Mouse (Mus musculus): ENCODE measurements at regions not wholly inside any gene's neighbourhood (a gene's known extent, or its start where the extent isn't known, plus 50 kb on each side); places are given as distances from the start of the nearest gene placed in this dataset.

- Histone ChIP-seq H3K27ac (peak overlapping the region; percentile 55), H3K9ac (no peak overlapping the region), H3K36me3 (no peaks in the 10 kb centered on the region), H3K27me3 (no peaks in the 10 kb centered on the region), H3K4me2 (peak overlapping the region; percentile 23), H3K9me3 (no peaks in the 10 kb centered on the region), H3K4me3 (no peak overlapping the region), H3K4me1 (peaks cover 22% of the 10 kb centered on the region)
- 22% methylated on average over 11 of the region's 11 CpGs for WGBS
- no peak for ATAC-seq (ENCODE audit: insufficient number of reproducible peaks, insufficient read depth, low FRiP score, low TSS enrichment, low read depth)
These were observed 279.2 kb downstream of the Col12a1 start for GRCm38 (mm10) chr9:79439233-79439960.

DNA sequence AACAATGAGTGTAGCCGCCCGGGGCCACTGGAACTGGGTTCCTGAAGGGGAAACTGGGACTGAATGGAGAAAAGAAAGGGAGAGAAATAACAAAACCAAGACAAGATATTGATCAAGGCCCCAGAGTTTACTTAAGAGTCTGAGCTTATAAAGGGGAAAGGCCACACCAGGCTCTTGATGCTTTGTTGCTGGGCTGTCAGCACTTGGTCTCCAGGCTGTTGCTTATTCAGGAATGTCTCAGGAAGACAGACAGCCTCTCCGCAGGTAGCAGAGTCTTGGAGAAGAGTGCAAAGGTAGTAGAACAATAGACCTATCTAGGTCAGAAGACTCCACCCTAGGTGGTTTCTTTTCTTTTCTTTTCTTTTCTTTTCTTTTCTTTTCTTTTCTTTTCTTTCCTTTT, 263.4 kb downstream of the Col12a1 start:
- H3K36me3 ChIP-seq, result no peaks in the 10 kb centered on the region
- WGBS, result 70% methylated on average over 3 of the region's 3 CpGs

DNA sequence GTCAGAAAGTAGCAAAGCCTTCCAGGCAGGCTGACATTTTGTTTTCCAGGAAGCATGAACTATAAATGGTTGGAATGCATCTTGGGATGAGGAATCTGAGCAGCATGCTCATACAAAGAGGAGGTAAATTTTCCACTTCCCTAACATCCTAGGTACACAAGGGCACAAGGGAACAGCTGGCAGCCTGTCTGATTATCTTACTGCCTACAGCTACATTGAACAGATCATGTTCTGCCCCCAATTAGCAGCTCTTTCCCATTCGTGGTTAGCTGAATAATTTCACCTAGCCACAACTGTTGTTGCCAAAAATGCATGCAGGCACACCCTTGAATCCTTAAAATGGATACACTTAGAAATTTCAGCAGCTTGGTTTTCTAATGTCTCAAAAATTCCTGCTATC, 239.5 kb downstream of the Col12a1 start:
- no peak overlapping the region for H3K4me2 ChIP-seq
- H3K27ac ChIP-seq, result no peak overlapping the region
- H3K27me3 ChIP-seq, result no peaks in the 10 kb centered on the region
- no peaks in the 10 kb centered on the region for H3K9me3 ChIP-seq
- ATAC-seq (ENCODE audit: insufficient number of reproducible peaks, insufficient read depth, low FRiP score, low TSS enrichment, low read depth), result no peak
- no peak overlapping the region for H3K9ac ChIP-seq
- peaks cover 3% of the 10 kb centered on the region; the same call in 1 of the 2 replicates for H3K4me1 ChIP-seq
- H3K4me3 ChIP-seq, result no peak overlapping the region
- WGBS, result 2% methylated on average over 1 of the region's 1 CpGs
- H3K36me3 ChIP-seq, result no peaks in the 10 kb centered on the region

More for the DNA sequence above, 263.4 kb downstream of the Col12a1 start:
- no peak overlapping the region for H3K9ac ChIP-seq
- H3K4me3 ChIP-seq, result no peak overlapping the region
- ATAC-seq (ENCODE audit: insufficient number of reproducible peaks, insufficient read depth, low FRiP score, low TSS enrichment, low read depth), result no peak
- no peak overlapping the region for H3K27ac ChIP-seq
- H3K4me2 ChIP-seq, result no peak overlapping the region
- H3K9me3 ChIP-seq, result no peaks in the 10 kb centered on the region
- no peaks in the 10 kb centered on the region for H3K27me3 ChIP-seq
- no peaks in the 10 kb centered on the region for H3K4me1 ChIP-seq

DNA sequence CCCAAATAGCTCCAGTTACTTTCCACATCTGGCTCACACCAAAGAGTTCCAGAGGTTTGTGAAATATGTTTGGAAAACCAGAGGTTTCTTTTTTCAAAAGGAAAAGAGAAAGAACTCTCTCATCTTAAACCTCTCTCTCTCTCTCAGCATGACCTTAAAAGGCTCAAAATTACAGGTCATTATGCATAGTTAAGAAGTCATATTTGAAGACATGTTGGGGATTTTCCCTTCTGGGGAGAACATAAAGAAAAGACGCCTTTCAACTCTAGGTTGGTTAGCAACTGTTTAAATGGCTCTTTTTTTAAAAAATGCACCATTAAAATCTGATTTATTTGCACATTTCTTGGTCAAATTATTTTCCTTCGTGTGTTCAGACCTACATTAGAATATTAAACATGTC, 218.4 kb downstream of the Col12a1 start:
- no peaks in the 10 kb centered on the region for H3K9me3 ChIP-seq
- no peak overlapping the region for H3K4me2 ChIP-seq
- 37% methylated on average over 2 of the region's 2 CpGs for WGBS
- no peak for ATAC-seq (ENCODE audit: insufficient number of reproducible peaks, insufficient read depth, low FRiP score, low TSS enrichment, low read depth)
- no peaks in the 10 kb centered on the region for H3K27me3 ChIP-seq
- H3K4me3 ChIP-seq, result no peak overlapping the region
- H3K9ac ChIP-seq, result no peak overlapping the region
- H3K27ac ChIP-seq, result no peak overlapping the region
- H3K4me1 ChIP-seq, result no peaks in the 10 kb centered on the region
- H3K36me3 ChIP-seq, result no peaks in the 10 kb centered on the region

DNA sequence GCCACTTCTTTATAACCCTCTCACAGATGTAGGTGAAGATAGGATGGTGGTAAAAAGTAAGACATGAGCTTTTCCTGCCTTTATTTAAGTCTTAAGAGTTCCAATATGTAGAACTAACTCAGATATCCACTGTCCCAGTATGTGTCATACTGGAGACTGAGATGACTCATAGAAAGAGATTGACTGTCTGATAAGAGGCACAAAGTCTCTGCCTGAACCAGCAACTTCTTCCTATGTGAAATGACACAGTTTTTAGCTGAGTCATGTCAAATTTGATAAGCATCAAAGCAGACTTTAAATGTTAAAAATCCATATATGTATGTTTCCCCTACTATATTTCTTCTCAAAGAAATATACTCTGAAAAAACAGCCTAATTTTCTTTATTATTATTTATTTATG, 216.6 kb downstream of the Col12a1 start:
- H3K27ac ChIP-seq, result no peak overlapping the region
- no peak overlapping the region for H3K9ac ChIP-seq
- H3K36me3 ChIP-seq, result no peaks in the 10 kb centered on the region
- no peak for ATAC-seq (ENCODE audit: insufficient number of reproducible peaks, insufficient read depth, low FRiP score, low TSS enrichment, low read depth)
- H3K4me1 ChIP-seq, result no peaks in the 10 kb centered on the region
- H3K4me3 ChIP-seq, result no peak overlapping the region
- no peaks in the 10 kb centered on the region for H3K27me3 ChIP-seq
- no peak overlapping the region for H3K4me2 ChIP-seq
- H3K9me3 ChIP-seq, result no peaks in the 10 kb centered on the region

GRCm38 (mm10) chr9:79516384-79516783, 202.2 kb downstream of the Col12a1 start:
- H3K36me3 ChIP-seq, result no peaks in the 10 kb centered on the region
- no peaks in the 10 kb centered on the region for H3K27me3 ChIP-seq
- ATAC-seq (ENCODE audit: insufficient number of reproducible peaks, insufficient read depth, low FRiP score, low TSS enrichment, low read depth), result no peak
- H3K4me3 ChIP-seq, result no peak overlapping the region
- H3K9ac ChIP-seq, result no peak overlapping the region
- H3K9me3 ChIP-seq, result no peaks in the 10 kb centered on the region
- no peak overlapping the region for H3K27ac ChIP-seq
- peaks cover 3% of the 10 kb centered on the region; the same call in 1 of the 2 replicates for H3K4me1 ChIP-seq
- H3K4me2 ChIP-seq, result no peak overlapping the region
- 76% methylated on average over 7 of the region's 7 CpGs for WGBS

DNA sequence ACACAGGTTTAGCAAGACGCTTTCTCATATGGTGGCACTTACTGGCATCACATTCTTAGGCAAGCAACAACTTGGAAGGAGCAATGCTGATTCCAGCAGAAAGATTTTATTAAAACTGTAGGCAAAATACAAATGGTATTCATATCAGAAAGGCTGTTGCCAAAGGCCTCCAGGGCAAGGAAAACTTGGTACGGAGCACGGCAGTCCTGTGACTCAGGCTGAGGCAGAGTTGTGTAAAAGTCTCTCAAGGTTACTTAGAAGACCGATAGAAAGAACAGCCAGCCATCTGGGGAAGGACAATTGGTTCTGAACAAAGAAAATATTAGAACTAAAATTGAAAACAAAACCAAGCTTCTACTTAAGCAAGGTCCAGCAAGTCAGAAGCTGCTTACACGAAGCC, 201.2 kb downstream of the Col12a1 start:
- WGBS, result 57% methylated on average over 5 of the region's 5 CpGs
- Histone ChIP-seq H3K4me1 (peaks cover 3% of the 10 kb centered on the region; the same call in 1 of the 2 replicates), H3K9ac (no peak overlapping the region), H3K4me3 (no peak overlapping the region), H3K27ac (no peak overlapping the region), H3K27me3 (no peaks in the 10 kb centered on the region), H3K9me3 (no peaks in the 10 kb centered on the region), H3K36me3 (no peaks in the 10 kb centered on the region), H3K4me2 (no peak overlapping the region)
- ATAC-seq (ENCODE audit: insufficient number of reproducible peaks, insufficient read depth, low FRiP score, low TSS enrichment, low read depth), result no peak

- Histone ChIP-seq H3K27ac (no peak overlapping the region), H3K27me3 (no peaks in the 10 kb centered on the region)
- WGBS, result 79% methylated on average over 1 of the region's 1 CpGs
These were observed 200.0 kb downstream of the Col12a1 start for GRCm38 (mm10) chr9:79518640-79519039.

GRCm38 (mm10) chr9:79520498-79520897, 198.1 kb downstream of the Col12a1 start:
- Histone ChIP-seq H3K4me1 (peaks cover 3% of the 10 kb centered on the region; the same call in 1 of the 2 replicates), H3K9ac (no peak overlapping the region), H3K27ac (no peak overlapping the region), H3K4me3 (no peak overlapping the region), H3K9me3 (no peaks in the 10 kb centered on the region), H3K36me3 (no peaks in the 10 kb centered on the region), H3K4me2 (no peak overlapping the region), H3K27me3 (no peaks in the 10 kb centered on the region)
- no peak for ATAC-seq (ENCODE audit: insufficient number of reproducible peaks, insufficient read depth, low FRiP score, low TSS enrichment, low read depth)
- WGBS, result 89% methylated on average over 2 of the region's 2 CpGs

More at GRCm38 (mm10) chr9:79518640-79519039, 200.0 kb downstream of the Col12a1 start:
- Histone ChIP-seq H3K36me3 (no peaks in the 10 kb centered on the region), H3K9ac (no peak overlapping the region), H3K4me3 (no peak overlapping the region), H3K4me2 (no peak overlapping the region), H3K9me3 (no peaks in the 10 kb centered on the region), H3K4me1 (peaks cover 3% of the 10 kb centered on the region; the same call in 1 of the 2 replicates)
- ATAC-seq (ENCODE audit: insufficient number of reproducible peaks, insufficient read depth, low FRiP score, low TSS enrichment, low read depth), result no peak

DNA sequence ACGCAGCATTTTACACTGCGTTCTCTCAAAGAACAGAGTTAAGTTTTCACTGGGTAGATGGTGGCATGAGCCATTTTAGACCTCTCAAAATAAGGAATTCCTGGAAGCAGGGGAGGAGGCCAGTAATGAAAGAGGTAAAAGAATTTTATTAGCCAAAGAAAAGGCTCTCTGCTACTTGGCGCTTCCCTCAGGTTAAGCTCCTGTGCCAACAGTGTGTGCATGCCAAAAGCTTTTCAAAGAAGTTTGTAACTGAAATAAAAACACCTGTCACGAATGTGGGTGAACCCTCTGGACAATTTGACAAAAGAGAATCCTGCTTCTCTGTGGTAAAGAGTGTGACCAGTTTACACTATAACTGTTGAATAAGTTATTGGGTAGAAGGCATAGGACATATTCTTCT, 195.6 kb downstream of the Col12a1 start:
- WGBS, result 88% methylated on average over 4 of the region's 4 CpGs
- Histone ChIP-seq H3K9me3 (no peaks in the 10 kb centered on the region), H3K4me2 (no peak overlapping the region), H3K27me3 (no peaks in the 10 kb centered on the region), H3K27ac (no peak overlapping the region), H3K4me1 (peaks cover 6% of the 10 kb centered on the region), H3K36me3 (no peaks in the 10 kb centered on the region), H3K4me3 (no peak overlapping the region), H3K9ac (no peak overlapping the region)
- ATAC-seq (ENCODE audit: insufficient number of reproducible peaks, insufficient read depth, low FRiP score, low TSS enrichment, low read depth), result no peak

DNA sequence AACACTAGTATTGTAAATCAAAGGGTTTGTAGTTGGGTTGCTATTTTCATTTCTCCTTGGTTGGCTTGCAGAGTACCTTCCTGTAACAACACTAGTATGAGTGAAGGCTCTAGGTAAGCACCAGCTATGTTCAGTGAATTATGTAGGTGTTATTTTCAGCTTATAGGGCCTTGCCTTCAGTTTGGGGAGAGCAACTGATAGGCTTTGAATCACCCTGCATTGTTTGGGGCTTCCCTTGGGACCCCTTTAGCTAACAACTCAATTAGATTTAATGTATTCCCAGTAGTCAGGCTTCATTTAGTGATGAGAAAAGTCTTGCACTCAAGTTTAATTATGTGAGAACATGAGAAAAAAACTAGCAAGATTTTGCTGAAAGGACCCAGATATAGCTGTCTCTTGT, 193.6 kb downstream of the Col12a1 start:
- no peaks in the 10 kb centered on the region for H3K36me3 ChIP-seq
- H3K4me1 ChIP-seq, result peaks cover 6% of the 10 kb centered on the region
- no peak overlapping the region for H3K4me3 ChIP-seq
- H3K9ac ChIP-seq, result no peak overlapping the region
- H3K9me3 ChIP-seq, result no peaks in the 10 kb centered on the region
- no peaks in the 10 kb centered on the region for H3K27me3 ChIP-seq
- no peak overlapping the region for H3K27ac ChIP-seq
- ATAC-seq (ENCODE audit: insufficient number of reproducible peaks, insufficient read depth, low FRiP score, low TSS enrichment, low read depth), result no peak
- H3K4me2 ChIP-seq, result no peak overlapping the region

DNA sequence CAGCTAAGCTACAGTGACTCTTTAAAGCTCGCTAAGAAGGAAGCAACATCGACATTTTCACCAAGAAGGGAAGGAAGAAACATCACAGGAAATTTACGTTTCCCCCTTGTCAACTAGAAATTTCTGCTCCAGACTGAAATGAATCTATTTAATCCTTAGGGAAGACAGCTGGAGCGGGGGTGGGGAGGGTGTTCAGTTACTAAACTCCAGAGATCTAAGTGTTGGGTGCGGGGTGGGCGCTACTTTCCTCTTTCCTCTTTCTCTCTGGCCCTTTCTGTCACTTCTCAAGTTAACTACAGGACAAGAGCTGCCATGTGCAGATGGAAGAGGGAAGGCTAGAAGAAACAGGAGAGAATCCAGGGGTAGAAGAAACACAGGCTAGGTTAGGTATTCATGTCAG, 192.2 kb downstream of the Col12a1 start:
- 27% methylated on average over 6 of the region's 6 CpGs for WGBS
- no peak overlapping the region for H3K27ac ChIP-seq
- H3K4me3 ChIP-seq, result no peak overlapping the region
- no peak overlapping the region for H3K4me2 ChIP-seq
- no peak for ATAC-seq (ENCODE audit: insufficient number of reproducible peaks, insufficient read depth, low FRiP score, low TSS enrichment, low read depth)
- H3K27me3 ChIP-seq, result no peaks in the 10 kb centered on the region
- H3K4me1 ChIP-seq, result peaks cover 6% of the 10 kb centered on the region
- no peak overlapping the region for H3K9ac ChIP-seq
- H3K36me3 ChIP-seq, result no peaks in the 10 kb centered on the region
- H3K9me3 ChIP-seq, result no peaks in the 10 kb centered on the region

All from embryonic facial prominence, embryonic 13.5 days (tissue).